Mouse (Mus musculus): ENCODE measurements around the gene Olfr437. TPM values are rescaled to one million over a fixed set of nuclear protein-coding genes. Genes with fewer than 3 reads are reported as not detected.
"Not testable (repeated sequence)": the region's sequence is repeated elsewhere in the genome, so short reads cannot be mapped to it uniquely, and the experiment has no call there.

Gene Olfr437
- polyA plus RNA-seq, 1 experiment from 2014 or later = not detected

DNA sequence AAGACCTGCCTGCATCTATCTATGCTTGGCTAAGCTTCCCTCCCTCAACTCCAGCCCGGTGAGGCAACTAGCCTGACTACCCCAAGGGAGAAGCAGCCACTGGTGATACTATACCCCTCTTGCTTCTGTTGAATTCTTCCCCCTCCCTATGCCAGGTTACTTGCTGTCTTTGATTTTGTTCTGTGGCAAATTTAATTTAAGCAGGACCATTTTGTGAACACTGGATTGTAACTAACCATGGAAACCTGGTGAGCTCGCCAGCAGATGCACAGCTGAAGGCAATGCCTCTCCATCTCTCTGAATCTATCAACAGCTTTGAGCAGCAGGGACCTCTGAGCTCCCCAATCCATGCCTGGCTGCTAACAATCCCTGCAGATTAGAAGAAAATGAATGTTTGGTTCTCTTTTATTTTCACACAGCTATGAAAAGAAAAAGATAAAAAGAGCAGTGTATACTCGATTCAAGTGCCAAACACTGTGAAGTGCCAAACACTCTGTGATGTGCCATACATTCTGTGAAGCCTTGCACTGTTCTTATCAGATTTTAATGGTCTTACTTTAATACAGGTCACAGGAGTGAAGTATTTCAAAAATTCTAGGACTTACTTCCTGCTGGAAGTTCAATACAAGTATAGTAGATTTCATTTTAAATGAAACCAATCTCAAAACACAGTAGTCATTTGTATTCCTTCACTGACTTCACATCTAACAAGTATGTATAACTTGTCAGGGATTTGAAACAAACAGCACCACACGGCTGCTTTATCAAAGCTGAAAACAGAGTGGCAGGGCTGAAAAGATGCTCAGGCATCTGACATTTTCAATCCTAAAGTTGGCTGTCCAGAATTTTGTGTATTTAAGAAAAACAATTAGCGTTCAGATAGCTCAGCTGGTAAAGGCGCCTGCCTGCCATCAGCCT is 15.8 kb downstream of the Olfr437 start:
- 62% methylated on average over 6 of the region's 6 CpGs for WGBS
- no peak overlapping the region for H3K4me2 ChIP-seq (replicated peaks; ENCODE audit: low read depth)
- no peak for TF ChIP-seq CTCF (IDR thresholded peaks at IDR 0.05; ENCODE audit: low read depth)
- no peak for ATAC-seq
- H3K9ac ChIP-seq (ENCODE audit: low read depth, low read length) = no peak overlapping the region
- H3K27me3 ChIP-seq (replicated peaks; ENCODE audit: control insufficient read depth, insufficient read depth, low read length) = no peaks in the 10 kb centered on the region
- H3K9me3 ChIP-seq (ENCODE audit: control insufficient read depth) = no peaks in the 10 kb centered on the region
- no peak overlapping the region for H3K27ac ChIP-seq (ENCODE audit: low read depth, low read length)
- no peaks in the 10 kb centered on the region for H3K36me3 ChIP-seq (ENCODE audit: control insufficient read depth, insufficient read depth)
- H3K4me3 ChIP-seq (ENCODE audit: low read depth, low read length) = no peak overlapping the region
- no peaks in the 10 kb centered on the region for H3K4me1 ChIP-seq (replicated peaks; ENCODE audit: control insufficient read depth, insufficient read depth, low read length)

DNA sequence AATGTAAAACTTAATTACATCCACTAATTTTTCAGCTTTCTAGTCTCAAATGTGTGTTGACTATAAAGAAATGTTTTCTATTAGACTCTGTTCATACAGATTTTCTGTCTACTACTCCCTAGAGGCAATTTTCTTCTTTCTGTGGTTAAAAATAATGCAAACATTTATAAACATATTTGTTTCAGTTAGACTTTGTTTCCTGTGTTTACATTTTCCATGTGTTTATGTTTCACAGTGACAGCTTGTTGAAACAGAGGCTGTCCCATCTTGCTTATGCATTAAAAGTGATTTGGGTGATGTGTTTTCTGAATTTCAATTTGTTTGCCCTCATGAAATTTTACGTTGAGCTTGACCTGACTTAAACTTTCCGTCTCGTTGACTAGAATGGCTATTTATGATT is 27.9 kb downstream of the Olfr437 start:
- Histone ChIP-seq H3K36me3 (ENCODE audit: control insufficient read depth, insufficient read depth) (no peaks in the 10 kb centered on the region), H3K27me3 (replicated peaks; ENCODE audit: control insufficient read depth, insufficient read depth, low read length) (no peaks in the 10 kb centered on the region), H3K4me1 (replicated peaks; ENCODE audit: control insufficient read depth, insufficient read depth, low read length) (no peaks in the 10 kb centered on the region), H3K4me2 (replicated peaks; ENCODE audit: low read depth) (no peak overlapping the region), H3K9ac (ENCODE audit: low read depth, low read length) (no peak overlapping the region), H3K9me3 (ENCODE audit: control insufficient read depth) (no peaks in the 10 kb centered on the region), H3K4me3 (ENCODE audit: low read depth, low read length) (no peak overlapping the region), H3K27ac (ENCODE audit: low read depth, low read length) (no peak overlapping the region)
- 64% methylated on average over 3 of the region's 3 CpGs for WGBS
- no peak for TF ChIP-seq CTCF (IDR thresholded peaks at IDR 0.05; ENCODE audit: low read depth)
- no peak for ATAC-seq

DNA sequence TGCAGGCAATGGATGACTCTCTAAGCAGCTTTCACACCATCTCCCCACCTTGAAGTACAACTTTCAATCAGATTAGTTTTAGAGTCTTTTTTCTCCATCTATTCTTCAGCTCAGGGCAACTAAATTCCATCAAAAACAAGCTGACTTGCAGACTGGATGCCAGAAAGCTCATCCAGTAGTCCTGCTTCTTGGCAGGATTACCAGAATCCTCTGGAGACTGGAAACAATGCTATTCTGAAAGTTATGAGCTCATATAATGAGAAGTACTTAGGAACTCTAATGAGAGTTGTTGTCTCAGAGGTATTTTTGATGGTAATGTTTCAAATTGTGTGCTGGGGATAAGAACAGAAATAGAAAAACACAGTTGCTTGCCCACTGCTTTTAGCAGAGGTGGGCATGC is 33.7 kb downstream of the Olfr437 start, which contains the start of gene Olfr435:
Gene Olfr435 (plus strand): TSS at position 366 of the 400 bp plus-strand sequence.
- no peak for TF ChIP-seq CTCF (IDR thresholded peaks at IDR 0.05; ENCODE audit: low read depth)
- H3K27me3 ChIP-seq (replicated peaks; ENCODE audit: control insufficient read depth, insufficient read depth, low read length) = no peaks in the 10 kb centered on the region
- H3K9me3 ChIP-seq (ENCODE audit: control insufficient read depth) = no peaks in the 10 kb centered on the region
- no peaks in the 10 kb centered on the region for H3K4me1 ChIP-seq (replicated peaks; ENCODE audit: control insufficient read depth, insufficient read depth, low read length)
- no peaks in the 10 kb centered on the region for H3K36me3 ChIP-seq (ENCODE audit: control insufficient read depth, insufficient read depth)
- H3K27ac ChIP-seq (ENCODE audit: low read depth, low read length) = no peak within 1 kb of the TSS
- H3K4me2 ChIP-seq (replicated peaks; ENCODE audit: low read depth) = no peak within 1 kb of the TSS
- ATAC-seq = no peak
- H3K9ac ChIP-seq (ENCODE audit: low read depth, low read length) = no peak within 1 kb of the TSS
- H3K4me3 ChIP-seq (ENCODE audit: low read depth, low read length) = no peak within 1 kb of the TSS

DNA sequence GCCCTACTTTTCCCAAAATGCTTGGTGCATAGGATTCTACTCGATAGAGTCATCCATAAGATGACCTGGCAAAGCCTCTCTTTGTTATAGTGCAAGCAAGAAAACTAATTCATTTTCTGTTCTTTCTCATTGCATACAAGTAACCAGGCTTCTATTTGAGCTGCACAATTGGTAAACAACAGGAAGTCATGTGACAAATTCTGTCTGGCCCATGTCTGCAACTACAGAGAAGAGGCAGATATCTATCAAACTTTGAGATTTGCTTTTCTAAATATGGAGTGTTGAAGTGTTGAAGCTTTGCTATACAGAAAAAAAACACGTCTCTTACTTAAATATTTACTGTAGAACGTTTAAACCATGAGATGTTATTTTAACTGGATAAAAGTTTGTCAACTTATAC is 35.0 kb downstream of the Olfr437 start:
- H3K9me3 ChIP-seq (ENCODE audit: control insufficient read depth) = no peaks in the 10 kb centered on the region
- ATAC-seq = no peak

DNA sequence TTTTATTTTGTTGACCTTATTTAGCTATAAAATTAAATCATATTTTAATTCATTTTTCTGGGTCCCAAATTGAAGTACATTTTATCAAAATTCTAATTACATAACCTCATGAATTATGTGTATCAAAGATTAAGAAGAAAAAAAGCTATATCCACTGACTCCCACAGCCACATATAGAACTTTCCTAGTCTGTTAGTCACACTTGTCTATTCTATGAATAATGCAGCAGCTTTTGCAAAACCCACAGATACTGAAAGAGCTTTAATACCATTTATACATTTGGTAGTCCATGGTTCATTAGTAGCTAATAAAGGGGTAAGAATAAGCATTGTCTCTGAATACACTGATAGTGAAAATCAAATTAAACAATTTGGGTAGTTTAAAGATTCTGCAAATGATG is 39.7 kb downstream of the Olfr437 start:
- Histone ChIP-seq H3K36me3 (ENCODE audit: control insufficient read depth, insufficient read depth) (no peaks in the 10 kb centered on the region), H3K9me3 (ENCODE audit: control insufficient read depth) (no peaks in the 10 kb centered on the region), H3K27me3 (replicated peaks; ENCODE audit: control insufficient read depth, insufficient read depth, low read length) (no peaks in the 10 kb centered on the region), H3K27ac (ENCODE audit: low read depth, low read length) (no peak overlapping the region), H3K9ac (ENCODE audit: low read depth, low read length) (no peak overlapping the region), H3K4me1 (replicated peaks; ENCODE audit: control insufficient read depth, insufficient read depth, low read length) (no peaks in the 10 kb centered on the region), H3K4me2 (replicated peaks; ENCODE audit: low read depth) (no peak overlapping the region), H3K4me3 (ENCODE audit: low read depth, low read length) (no peak overlapping the region)
- no peak for TF ChIP-seq CTCF (IDR thresholded peaks at IDR 0.05; ENCODE audit: low read depth)
- no peak for ATAC-seq

More for the DNA sequence above, 35.0 kb downstream of the Olfr437 start:
- no peak overlapping the region for H3K4me3 ChIP-seq (ENCODE audit: low read depth, low read length)
- H3K4me1 ChIP-seq (replicated peaks; ENCODE audit: control insufficient read depth, insufficient read depth, low read length) = no peaks in the 10 kb centered on the region
- no peaks in the 10 kb centered on the region for H3K36me3 ChIP-seq (ENCODE audit: control insufficient read depth, insufficient read depth)
- TF ChIP-seq CTCF (IDR thresholded peaks at IDR 0.05; ENCODE audit: low read depth) = no peak
- no peak overlapping the region for H3K9ac ChIP-seq (ENCODE audit: low read depth, low read length)
- WGBS = 54% methylated on average over 3 of the region's 3 CpGs
- H3K4me2 ChIP-seq (replicated peaks; ENCODE audit: low read depth) = no peak overlapping the region
- H3K27me3 ChIP-seq (replicated peaks; ENCODE audit: control insufficient read depth, insufficient read depth, low read length) = no peaks in the 10 kb centered on the region
- H3K27ac ChIP-seq (ENCODE audit: low read depth, low read length) = no peak overlapping the region

DNA sequence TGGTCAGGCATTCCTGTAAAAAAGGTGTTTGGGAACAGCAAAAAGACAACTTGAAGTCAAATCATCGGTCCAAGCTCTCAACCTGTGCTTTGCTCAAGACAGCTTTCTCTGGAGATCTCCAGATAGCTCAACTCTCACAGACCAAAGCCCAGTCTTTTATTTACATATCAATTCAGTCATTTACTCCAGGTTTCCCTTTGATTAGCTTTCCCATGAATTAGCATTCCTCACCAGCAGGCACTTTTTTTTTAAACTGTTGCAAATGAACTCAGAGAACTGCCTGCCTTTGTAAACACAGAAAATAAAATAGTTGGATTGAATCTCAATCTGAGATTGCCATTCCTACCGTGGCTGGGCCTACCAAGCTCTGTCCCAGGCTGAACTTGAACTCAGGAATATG is 42.3 kb downstream of the Olfr437 start:
- no peak overlapping the region for H3K9ac ChIP-seq (ENCODE audit: low read depth, low read length)
- WGBS = 52% methylated on average over 2 of the region's 2 CpGs
- no peaks in the 10 kb centered on the region for H3K27me3 ChIP-seq (replicated peaks; ENCODE audit: control insufficient read depth, insufficient read depth, low read length)
- no peaks in the 10 kb centered on the region for H3K4me1 ChIP-seq (replicated peaks; ENCODE audit: control insufficient read depth, insufficient read depth, low read length)
- no peaks in the 10 kb centered on the region for H3K36me3 ChIP-seq (ENCODE audit: control insufficient read depth, insufficient read depth)
- no peak overlapping the region for H3K4me2 ChIP-seq (replicated peaks; ENCODE audit: low read depth)
- TF ChIP-seq CTCF (IDR thresholded peaks at IDR 0.05; ENCODE audit: low read depth) = no peak
- no peak overlapping the region for H3K4me3 ChIP-seq (ENCODE audit: low read depth, low read length)
- ATAC-seq = no peak
- H3K9me3 ChIP-seq (ENCODE audit: control insufficient read depth) = no peaks in the 10 kb centered on the region
- no peak overlapping the region for H3K27ac ChIP-seq (ENCODE audit: low read depth, low read length)

DNA sequence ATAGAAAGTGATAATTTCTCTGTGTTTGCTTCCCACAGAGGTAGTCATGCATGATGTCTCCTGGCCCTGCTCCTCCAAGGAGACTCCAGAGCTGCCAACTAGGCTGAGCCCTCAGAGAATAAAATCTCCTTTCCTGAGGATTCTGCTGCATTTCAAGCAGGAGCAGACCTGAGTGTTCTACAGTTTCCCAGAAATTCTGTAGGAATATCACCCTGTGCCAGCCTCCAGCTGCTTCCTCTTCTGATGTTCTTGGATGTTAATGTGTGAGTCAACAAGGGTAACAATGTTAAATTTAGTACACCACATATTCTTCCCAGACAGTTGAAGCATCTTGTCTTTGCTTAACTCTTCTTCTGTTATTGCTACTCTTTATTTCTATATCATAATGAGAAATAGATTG is 49.8 kb downstream of the Olfr437 start, which contains the start of gene Olfr434:
Gene Olfr434 (plus strand): TSS at position 149 of the 400 bp plus-strand sequence.
- not testable (repeated sequence) for H3K4me3 ChIP-seq (ENCODE audit: low read depth, low read length); H3K9me3 ChIP-seq (ENCODE audit: control insufficient read depth); H3K27me3 ChIP-seq (replicated peaks; ENCODE audit: control insufficient read depth, insufficient read depth, low read length); ATAC-seq; H3K9ac ChIP-seq (ENCODE audit: low read depth, low read length); H3K27ac ChIP-seq (ENCODE audit: low read depth, low read length); H3K36me3 ChIP-seq (ENCODE audit: control insufficient read depth, insufficient read depth); H3K4me2 ChIP-seq (replicated peaks; ENCODE audit: low read depth); H3K4me1 ChIP-seq (replicated peaks; ENCODE audit: control insufficient read depth, insufficient read depth, low read length)
